Mouse (Mus musculus) spleen, postnatal 14 days (tissue): Measurements from ENCODE around the gene Gm867.

Experiments
- DNase-seq, 2 experiments: peaks; one replicate each; pipeline ENCODE4 v3.0.0; 2021 to 2022; ENCODE audit warnings: low spot score in 2 of 2

Gene Gm867

DNA sequence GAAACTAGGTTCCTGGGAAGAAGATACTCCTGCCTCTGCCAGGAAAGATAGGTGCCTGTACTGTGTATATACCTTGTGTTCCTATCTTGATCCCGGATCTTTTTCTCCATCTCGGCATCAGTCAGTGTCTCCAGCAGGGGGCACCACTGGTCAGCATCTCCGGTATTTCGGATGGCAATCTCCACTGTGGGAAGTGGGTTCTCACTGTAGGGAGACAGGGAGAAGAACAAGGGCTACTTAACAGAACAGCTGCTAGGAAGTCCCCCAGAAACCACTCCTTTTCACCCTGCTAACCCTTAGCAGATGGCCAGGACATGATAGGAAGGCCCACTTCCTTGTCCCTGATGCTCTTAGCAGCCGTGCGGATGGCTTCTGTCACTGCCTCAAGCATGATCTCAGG, 43.1 kb downstream of the Gm867 start:
- peak; percentile 20 to 44 for DNase-seq

DNA sequence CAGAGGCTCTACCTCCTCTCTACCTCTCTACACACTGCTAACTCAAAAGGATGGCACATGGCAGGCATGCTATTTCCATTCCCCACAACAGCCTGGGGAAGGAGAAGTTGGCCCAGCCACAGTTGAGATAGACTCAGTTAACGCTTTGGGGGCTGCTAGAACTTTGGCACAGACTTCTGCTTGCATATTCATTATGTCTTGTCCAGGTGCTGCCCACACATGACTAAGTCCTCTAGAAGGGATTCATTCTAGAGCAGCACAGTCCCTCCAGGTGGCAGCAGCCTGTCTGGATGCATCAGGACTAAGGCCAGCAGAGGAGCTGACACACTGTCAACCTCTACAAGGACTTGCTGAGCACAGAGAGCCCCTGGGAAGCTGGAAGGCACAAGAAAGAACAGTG, 44.3 kb downstream of the Gm867 start:
- no peak for DNase-seq

DNA sequence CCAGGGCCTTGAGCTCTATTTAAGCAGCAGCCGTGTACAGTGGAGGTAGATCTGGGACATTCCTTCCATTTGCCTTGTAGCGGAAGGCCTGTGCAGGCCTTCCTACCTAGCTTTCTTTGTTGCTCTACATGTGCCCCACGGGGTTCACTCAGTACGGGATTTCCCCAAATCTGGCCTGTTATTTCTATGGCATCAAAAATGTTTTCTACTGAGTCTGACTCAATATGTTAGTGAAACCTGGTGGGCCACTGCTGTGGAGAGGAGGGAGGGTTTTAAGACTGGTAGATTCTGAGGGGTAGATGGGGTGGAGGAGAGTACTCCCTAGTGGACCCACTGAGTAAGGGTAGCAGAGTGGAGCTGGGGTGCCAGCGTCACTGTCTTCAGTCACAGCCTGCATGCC, 44.7 kb downstream of the Gm867 start:
- no peak for DNase-seq

DNA sequence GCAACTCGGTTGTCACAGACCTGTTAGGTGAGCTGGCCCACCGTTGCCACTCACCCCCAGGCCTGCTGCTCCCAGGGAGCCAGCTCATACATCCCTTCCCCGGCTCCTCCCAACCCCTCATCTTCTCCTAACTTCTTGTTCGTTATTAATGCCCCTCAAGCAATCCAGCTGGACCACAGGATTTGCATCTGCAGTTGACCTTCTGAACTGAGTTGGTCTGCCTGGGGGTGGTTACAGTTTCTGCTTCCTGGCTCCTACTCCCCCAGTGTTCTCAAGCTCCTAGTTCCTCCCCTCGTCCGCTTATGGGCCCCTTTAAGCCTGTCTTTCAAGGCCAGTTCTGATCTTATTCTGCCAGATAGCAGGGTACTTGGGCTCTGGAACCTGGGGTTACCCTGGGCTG, 45.9 kb downstream of the Gm867 start:
- no peak for DNase-seq

DNA sequence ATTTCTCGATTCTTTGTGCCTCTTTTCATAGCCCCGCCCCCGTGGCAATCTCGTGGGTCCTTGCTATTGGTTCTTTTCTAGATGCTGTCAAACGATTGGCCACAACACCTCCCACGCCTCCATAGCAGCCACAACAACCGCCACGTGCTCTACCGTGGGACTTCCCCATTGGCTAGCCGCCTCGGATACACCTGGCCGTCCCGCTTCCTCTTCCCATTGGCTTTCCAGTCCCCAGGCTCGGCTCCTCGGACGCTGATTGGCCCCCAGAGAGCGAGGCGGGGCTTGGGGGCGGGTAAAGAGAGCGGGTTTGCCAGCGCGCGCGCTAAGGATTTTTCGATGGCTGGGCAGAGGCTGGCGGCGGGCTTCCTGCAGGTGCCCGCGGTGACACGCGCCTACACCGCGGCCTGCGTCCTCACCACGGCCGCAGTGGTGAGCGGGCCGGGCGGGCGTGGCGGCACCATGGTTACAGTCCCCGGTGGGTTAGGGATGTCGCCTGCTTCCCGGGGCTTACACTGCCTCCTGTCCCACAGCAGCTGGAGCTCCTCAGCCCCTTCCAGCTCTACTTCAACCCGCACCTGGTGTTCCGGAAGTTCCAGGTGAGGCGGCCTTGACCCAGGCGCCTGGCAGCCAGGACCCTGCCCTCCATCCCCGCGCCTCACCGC, 47.3 kb downstream of the Gm867 start, which contains the start of gene Derl3:
Gene Derl3, plus strand, starts transcription at position 325 of the 662 bp plus-strand sequence.
- peak; percentile 86 to 88 for DNase-seq

DNA sequence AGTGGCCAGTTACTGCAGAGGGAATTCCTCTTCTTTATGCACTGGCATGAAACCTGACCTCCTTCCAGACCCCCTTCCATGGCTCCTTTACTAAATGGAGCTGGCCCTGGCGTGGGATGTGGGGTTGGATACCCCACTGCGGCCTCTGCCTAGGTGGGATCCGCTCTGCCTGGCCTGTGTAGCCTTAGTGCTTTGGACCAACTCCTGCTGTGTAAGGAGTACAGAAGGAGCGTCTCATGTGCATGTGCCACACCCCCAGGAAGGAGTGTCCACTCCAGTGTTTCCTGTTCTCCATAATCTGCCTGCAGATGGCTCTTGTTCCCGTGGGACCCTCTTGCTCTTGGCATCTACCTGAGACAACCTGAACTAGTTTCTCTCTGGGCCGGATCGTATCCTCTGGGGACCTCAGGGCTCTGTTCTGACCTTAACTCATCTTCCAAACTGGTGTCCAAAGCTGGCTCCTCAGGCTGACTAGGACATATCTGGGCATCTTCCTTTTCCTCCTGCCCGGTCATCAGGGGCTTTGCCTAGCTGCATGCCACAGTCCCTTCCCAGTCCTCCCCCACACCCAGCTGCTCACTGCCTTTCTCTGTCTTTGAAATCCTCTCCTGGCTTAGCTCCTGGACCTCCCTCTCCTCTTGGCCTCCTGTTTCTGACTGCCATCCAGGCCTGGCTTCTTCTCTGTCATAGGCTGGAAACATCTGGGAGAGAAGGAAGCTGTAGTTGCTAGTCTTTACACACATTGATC, 50.9 kb downstream of the Gm867 start:
- DNase-seq = no peak
